Mouse (Mus musculus): Measurements from ENCODE around the gene Gm49378.

- no peak for TF ChIP-seq FLI1 (IDR thresholded peaks at IDR 0.05; ENCODE audit: low read length)
- TF ChIP-seq GATA1 (IDR thresholded peaks at IDR 0.05; ENCODE audit: borderline replicate concordance, low read length): no peak
These were observed 48.4 kb downstream of the Gm49378 start for GRCm38 (mm10) chr14:55589271-55589670.

All from megakaryocyte, embryonic 14.5 days (primary cell).